Mouse (Mus musculus) lung, postnatal 0 days (tissue): Measurements from ENCODE around the gene Cyp2b19.

Experiments used
- CTCF ChIP-seq: IDR thresholded peaks from 2 replicates; pipeline ENCODE4 v1.5.1; 2016; ENCODE audit warnings: antibody characterized with exemption, mild to moderate bottlenecking
- EP300 ChIP-seq: IDR thresholded peaks from 2 replicates; pipeline ENCODE4 v1.6.1; 2016; ENCODE audit warnings: antibody characterized with exemption, mild to moderate bottlenecking, control low read depth

- TF ChIP-seq EP300 (no peak), CTCF (no peak)
Observed at GRCm38 (mm10) chr7:26779799-26780416, 23.0 kb downstream of the Cyp2b19 start.
